Mouse (Mus musculus): ENCODE measurements around the gene Ift57. TPM values are rescaled to one million over a fixed set of nuclear protein-coding genes. Genes with fewer than 3 reads are reported as not detected.

Gene Ift57
- total and polyA plus RNA-seq, 3 experiments = 13.3 to 28.8 (median 21.3) TPM

DNA sequence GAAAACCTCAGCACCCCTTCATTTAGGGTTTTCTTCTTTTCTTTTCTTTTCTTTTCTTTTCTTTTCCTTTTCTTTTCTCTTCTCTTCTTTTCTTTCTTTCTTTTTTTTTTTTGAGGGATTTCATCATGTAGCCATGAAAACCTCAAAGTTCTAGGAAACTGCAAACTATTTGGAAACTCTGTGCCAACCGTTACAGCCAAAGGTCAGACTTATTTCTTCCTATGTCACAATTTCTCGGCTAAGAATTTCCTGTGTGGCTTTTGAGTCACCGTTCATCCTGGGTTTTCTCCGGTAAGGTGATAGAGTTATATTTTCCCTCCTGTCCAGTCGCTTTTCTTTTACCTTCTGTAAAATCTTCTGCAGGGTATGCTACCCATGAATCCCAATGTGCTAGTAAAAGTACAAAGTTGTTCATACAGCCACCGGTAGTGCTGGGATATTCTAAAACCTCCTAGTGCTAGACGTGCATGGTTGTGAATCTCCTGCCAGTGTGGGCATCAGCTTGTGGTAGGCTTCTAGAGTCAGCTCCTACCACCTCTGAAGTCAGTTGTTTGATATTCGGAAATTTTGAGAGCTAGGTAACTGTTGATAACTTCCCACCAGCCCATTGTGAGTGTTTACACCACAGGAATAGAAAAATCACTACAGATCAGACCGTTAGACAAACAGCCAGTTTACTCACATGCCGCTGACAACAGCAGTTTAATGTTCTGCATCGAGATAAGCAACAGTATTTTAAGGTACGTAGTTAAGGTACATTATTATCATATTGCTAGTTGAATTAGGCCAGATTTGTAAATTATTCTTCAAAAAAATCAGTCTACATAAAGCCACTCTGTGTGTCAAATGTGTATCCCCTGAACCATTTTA is 71.5 kb downstream of the Ift57 start:
- H3K9ac ChIP-seq (ENCODE audit: insufficient read depth, low read depth) = no peak overlapping the region
- DNase-seq (ENCODE audit: extremely low read depth) = no peak
- no peaks in the 10 kb centered on the region for H3K9me3 ChIP-seq (replicated peaks; ENCODE audit: low read length)
- TF ChIP-seq USF2 (conservative IDR thresholded peaks at IDR 0.05; ENCODE audit: low read depth, low read length) (no peak), EP300 (IDR thresholded peaks at IDR 0.05; ENCODE audit: low read length) (0 out of 2 replicates have a peak, but pooled peaks have one; percentile 13)
- H3K36me3 ChIP-seq (replicated peaks in 1 of 2; ENCODE audit: control insufficient read depth in 1 of 2, insufficient read depth in 1 of 2, low read length in 1 of 2) = peaks cover 0 to under 1% of the 10 kb centered on the region in 2 experiments
- no peaks in the 10 kb centered on the region for H3K79me2 ChIP-seq (replicated peaks; ENCODE audit: control insufficient read depth, extremely low read depth, insufficient read depth, poor library complexity, severe bottlenecking)
- H3K4me3 ChIP-seq (replicated peaks in 1 of 3; ENCODE audit: low read depth in 2 of 3, low read length in 2 of 3, poor library complexity in 1 of 3) = no peak overlapping the region
- dilution Hi-C loops (cut with MboI; ENCODE audit: extremely low pct_ligation_motif_present, extremely low pct_unique_long_range_greater_than_20kb, low sequenced_read_pairs) = no loop called here
- in situ Hi-C loops (cut with MboI; ENCODE audit: low pct_ligation_motif_present, low pct_unique_long_range_greater_than_20kb, low sequenced_read_pairs) = no loop called here
- no peaks in the 10 kb centered on the region for H3K27me3 ChIP-seq (replicated peaks)
- H3K27ac ChIP-seq (ENCODE audit: insufficient read depth, low read depth) = no peak overlapping the region
- peaks cover 18 to 47% of the 10 kb centered on the region in 2 experiments for H3K4me1 ChIP-seq (ENCODE audit: control insufficient read depth in 1 of 2, insufficient read depth in 2 of 2)
- H3K4me2 ChIP-seq (ENCODE audit: insufficient read depth, low read depth, poor library complexity, severe bottlenecking) = no peak overlapping the region

DNA sequence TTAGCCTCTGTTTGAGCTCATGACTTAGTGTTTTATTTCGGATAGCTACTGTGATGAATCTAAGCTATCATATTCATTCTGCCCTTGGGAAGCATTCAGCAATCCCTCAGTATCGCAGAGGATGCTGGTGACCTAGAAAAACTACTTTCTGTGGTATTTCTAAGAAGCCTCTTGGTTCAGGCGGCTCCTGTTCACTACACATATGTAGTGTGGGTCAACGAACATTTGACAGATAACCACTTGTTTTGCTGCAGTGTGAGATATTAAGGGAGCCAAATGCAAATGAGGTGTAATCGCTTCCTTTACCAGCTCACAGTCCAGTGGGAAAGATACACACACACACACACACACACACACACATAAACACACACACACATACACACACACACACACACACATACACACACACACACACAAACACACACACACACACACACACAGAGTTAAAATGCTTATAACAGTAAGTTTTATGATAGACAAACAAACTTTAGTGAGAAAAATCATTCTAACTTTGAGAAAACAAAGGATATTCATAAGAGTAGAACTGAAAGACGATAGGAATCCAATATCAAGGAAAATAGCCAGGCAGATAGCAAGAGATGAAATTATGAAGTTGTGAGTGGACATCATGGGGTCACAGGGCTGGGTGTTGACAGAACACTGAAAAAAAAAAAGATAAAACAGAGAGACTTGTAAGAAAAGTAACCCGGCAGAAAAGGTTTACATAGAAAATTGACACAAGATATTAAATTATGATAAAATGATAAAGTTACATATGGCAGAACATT is 72.8 kb downstream of the Ift57 start:
- DNase-seq (ENCODE audit: extremely low read depth) = no peak
- in situ Hi-C loops (cut with MboI; ENCODE audit: low pct_ligation_motif_present, low pct_unique_long_range_greater_than_20kb, low sequenced_read_pairs) (no loop called here), dilution Hi-C loops (cut with MboI; ENCODE audit: extremely low pct_ligation_motif_present, extremely low pct_unique_long_range_greater_than_20kb, low sequenced_read_pairs) (no loop called here)
- no peaks in the 10 kb centered on the region for H3K79me2 ChIP-seq (replicated peaks; ENCODE audit: control insufficient read depth, extremely low read depth, insufficient read depth, poor library complexity, severe bottlenecking)
- H3K4me3 ChIP-seq (replicated peaks in 1 of 3; ENCODE audit: low read depth in 2 of 3, low read length in 2 of 3, poor library complexity in 1 of 3) = no peak overlapping the region
- H3K9me3 ChIP-seq (replicated peaks; ENCODE audit: low read length) = no peaks in the 10 kb centered on the region
- H3K4me2 ChIP-seq (ENCODE audit: insufficient read depth, low read depth, poor library complexity, severe bottlenecking) = no peak overlapping the region
- H3K9ac ChIP-seq (ENCODE audit: insufficient read depth, low read depth) = no peak overlapping the region
- no peaks in the 10 kb centered on the region for H3K27me3 ChIP-seq (replicated peaks)
- no peaks in the 10 kb centered on the region for H3K36me3 ChIP-seq (replicated peaks in 1 of 2; ENCODE audit: control insufficient read depth in 1 of 2, insufficient read depth in 1 of 2, low read length in 1 of 2)
- H3K4me1 ChIP-seq (ENCODE audit: control insufficient read depth in 1 of 2, insufficient read depth in 2 of 2) = peaks cover 16 to 46% of the 10 kb centered on the region in 2 experiments
- no peak overlapping the region for H3K27ac ChIP-seq (ENCODE audit: insufficient read depth, low read depth)
- no peak for TF ChIP-seq KAT2A (IDR thresholded peaks at IDR 0.05; ENCODE audit: insufficient replicate concordance, low read length)
- TF ChIP-seq MEF2A (IDR thresholded peaks at IDR 0.05; ENCODE audit: borderline replicate concordance, low read depth, low read length) = no peak
- TF ChIP-seq EP300 (IDR thresholded peaks at IDR 0.05; ENCODE audit: low read length) = 0 out of 2 replicates have a peak, but pooled peaks have one; percentile 15

DNA sequence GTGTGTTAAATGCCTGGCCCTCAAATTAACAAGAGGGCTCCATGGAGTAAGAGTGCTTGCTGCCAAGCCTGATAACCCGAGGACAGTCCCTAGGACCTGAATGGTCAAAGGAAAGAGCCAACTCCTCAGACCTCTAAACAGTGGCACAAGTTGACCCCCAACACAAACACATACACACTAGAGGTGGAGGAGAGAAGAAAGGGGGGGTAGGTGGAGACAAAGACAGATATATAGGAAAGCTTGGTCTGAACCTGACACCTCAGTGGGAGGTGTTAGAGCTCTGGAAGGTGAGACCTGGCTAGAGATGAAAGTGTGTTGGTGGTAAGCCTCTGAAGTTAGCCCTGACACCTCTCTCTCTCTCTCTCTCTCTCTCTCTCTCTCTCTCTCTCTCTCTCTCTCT is 73.5 kb downstream of the Ift57 start:
- dilution Hi-C loops (cut with MboI; ENCODE audit: extremely low pct_ligation_motif_present, extremely low pct_unique_long_range_greater_than_20kb, low sequenced_read_pairs) (no loop called here), in situ Hi-C loops (cut with MboI; ENCODE audit: low pct_ligation_motif_present, low pct_unique_long_range_greater_than_20kb, low sequenced_read_pairs) (no loop called here)
- no peak for DNase-seq (ENCODE audit: extremely low read depth)
- Histone ChIP-seq H3K4me1 (ENCODE audit: control insufficient read depth in 1 of 2, insufficient read depth in 2 of 2) (peaks cover 16 to 39% of the 10 kb centered on the region in 2 experiments), H3K4me3 (replicated peaks in 1 of 3; ENCODE audit: low read depth in 2 of 3, low read length in 2 of 3, poor library complexity in 1 of 3) (no peak overlapping the region), H3K36me3 (replicated peaks in 1 of 2; ENCODE audit: control insufficient read depth in 1 of 2, insufficient read depth in 1 of 2, low read length in 1 of 2) (no peaks in the 10 kb centered on the region), H3K4me2 (ENCODE audit: insufficient read depth, low read depth, poor library complexity, severe bottlenecking) (no peak overlapping the region), H3K79me2 (replicated peaks; ENCODE audit: control insufficient read depth, extremely low read depth, insufficient read depth, poor library complexity, severe bottlenecking) (no peaks in the 10 kb centered on the region), H3K9me3 (replicated peaks; ENCODE audit: low read length) (no peaks in the 10 kb centered on the region), H3K9ac (ENCODE audit: insufficient read depth, low read depth) (no peak overlapping the region), H3K27me3 (replicated peaks) (no peaks in the 10 kb centered on the region), H3K27ac (ENCODE audit: insufficient read depth, low read depth) (no peak overlapping the region)
- TF ChIP-seq HCFC1 (IDR thresholded peaks at IDR 0.05; ENCODE audit: low read depth, low read length) (no peak), CHD1 (IDR thresholded peaks at IDR 0.05; ENCODE audit: low read depth, low read length) (no peak), GABPA (IDR thresholded peaks at IDR 0.05; ENCODE audit: insufficient replicate concordance, low read depth, low read length) (no peak), UBTF (IDR thresholded peaks at IDR 0.05; ENCODE audit: low read depth, low read length) (no peak)

Data from CH12.LX (cell line).